Mouse (Mus musculus) layer of hippocampus, postnatal 25 days (tissue): ENCODE measurements around the gene Foxd2. TPM values are rescaled to one million over a fixed set of nuclear protein-coding genes. Genes with fewer than 3 reads are reported as not detected.

Source experiments
- DNase-seq, 2 experiments: peaks; one replicate each; pipeline ENCODE4 v3.0.0; 2022; ENCODE audit warnings: mixed read lengths in 2 of 2, low spot score in 1 of 2; ENCODE audit errors: extremely low spot score in 1 of 2
- total RNA-seq, 2 experiments: library from RNA; stranded (reverse); gene quantifications; 2 replicates each; pipeline ENCODE4 v1.2.3; 2021

Foxd2 gene
- total RNA-seq, 2 experiments from 2014 or later, result 0.17 to 0.35 TPM

DNA sequence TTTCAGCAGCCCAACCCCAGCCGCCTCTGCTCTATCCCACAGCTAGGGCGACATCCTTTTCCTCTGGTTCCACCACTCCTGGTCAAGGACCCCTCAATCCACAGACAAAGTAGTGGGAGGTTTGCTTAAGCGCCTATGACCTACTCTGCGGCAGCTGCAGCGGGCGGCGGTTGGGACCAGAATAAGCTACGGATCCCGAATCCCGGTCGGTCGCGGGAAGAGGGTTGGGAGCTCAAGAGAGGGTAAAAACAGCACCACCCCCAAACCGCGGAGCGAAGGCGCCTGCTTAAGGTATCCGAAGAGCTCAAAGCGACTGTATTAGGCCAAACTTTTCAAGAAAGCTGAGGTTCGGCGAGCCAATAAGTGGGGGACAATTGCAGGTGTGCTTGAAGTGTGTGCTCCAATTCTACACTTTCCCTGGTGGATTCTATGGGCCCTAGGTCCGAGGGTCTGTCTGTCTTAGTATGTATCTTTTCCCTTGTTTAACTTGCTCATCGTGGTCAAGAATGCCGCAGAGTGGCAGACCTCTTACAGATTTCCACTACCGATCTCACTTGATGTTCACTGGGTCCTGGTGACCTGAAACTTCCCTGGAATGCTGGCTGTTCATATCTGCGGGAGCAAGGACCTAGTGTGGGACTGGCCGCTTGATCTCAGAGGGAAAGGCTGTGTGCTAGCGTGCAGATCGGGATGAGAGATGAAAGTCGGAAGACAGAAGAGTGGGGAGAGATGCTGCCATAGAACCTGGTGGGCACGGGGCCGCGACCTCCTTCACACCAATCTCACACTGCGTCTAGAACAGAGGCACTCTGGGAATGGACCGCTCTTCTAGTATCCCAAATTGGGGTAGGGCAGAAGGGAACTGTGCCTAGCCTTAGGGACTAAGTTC is 4.3 kb upstream of the Foxd2 start:
- no peak for DNase-seq

DNA sequence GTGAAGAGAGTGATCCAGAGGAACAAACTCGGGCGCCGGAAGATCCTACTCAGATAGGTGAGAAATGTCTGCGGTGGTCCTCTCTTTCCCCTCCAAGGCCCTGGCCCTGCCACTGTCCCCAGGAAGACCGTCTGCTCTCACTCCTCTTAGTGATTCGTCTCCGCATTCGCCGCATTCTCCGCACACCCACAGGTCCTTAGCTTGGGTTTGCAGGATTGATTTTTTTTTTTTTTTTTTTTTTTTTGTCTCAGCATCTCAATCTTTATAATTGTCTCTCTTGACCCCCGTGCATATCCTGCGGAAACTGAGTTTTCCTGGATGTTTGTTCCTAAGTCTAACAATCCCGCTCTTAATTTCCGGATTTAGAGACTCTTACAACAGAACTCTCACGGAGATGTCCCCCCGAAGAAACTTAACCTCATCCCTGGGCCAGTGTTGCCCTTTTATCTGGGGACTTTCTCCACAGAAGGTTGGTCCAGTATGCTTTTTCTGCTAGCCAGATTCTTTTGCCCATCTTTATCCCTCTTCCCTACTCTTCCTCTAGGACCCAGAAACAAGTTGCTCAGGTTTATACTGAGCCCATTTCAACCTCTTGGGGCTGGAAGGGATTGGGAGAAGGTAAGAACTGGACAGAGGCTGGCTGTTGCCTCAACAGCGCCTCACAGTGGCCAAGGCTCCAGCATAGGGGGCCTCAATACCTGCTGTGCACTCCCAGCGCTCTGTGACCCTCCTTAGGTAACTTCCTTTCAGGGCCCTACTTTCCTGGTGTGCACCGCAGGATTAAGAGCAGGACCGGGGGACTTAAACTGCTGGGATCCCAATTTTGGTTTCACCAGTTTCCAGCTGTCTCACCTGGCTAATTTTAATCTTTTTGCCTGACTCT is 1.2 kb upstream of the Foxd2 start:
- DNase-seq, result no peak

DNA sequence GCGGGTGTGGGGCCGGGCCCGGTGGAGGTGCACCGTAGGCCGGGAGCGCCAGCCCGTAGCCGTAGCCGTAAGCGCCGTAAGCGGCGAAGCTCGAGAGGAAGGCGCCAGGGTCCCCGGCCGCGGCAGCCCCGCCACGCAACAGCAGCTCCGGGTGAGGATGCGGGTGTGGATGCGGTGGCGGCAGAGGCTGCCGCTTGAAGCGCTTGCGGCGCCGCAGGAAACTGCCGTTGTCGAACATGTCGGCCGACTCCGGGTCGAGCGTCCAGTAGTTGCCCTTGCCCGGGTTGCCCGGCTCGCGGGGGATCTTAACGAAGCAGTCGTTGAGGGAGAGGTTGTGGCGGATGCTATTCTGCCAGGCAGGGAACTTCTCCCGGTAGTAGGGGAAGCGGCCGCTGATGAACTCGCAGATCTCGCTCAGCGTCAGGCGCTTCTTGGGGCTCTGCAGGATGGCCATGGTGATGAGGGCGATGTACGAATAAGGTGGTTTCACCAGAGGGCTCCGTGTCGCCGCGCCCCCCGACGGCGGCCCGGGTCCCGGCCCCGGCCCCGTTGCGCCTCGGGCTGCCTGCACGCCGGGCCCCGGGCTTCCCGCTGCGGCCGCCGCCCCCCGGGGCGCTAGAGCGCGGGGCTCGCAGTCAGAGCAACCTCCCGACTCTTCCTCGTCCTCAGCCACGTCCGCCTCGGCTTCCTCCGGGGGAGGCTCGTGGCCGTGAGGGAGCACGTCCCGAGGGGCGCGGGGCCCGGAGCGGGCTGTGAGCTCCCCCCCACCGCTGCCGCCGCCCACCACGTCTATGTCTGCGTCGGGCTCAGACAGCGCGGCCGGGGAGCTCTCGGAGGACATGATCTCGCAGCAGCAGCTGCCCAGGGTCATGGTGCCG is 483 bp downstream of the Foxd2 start:
- DNase-seq, result no peak

DNA sequence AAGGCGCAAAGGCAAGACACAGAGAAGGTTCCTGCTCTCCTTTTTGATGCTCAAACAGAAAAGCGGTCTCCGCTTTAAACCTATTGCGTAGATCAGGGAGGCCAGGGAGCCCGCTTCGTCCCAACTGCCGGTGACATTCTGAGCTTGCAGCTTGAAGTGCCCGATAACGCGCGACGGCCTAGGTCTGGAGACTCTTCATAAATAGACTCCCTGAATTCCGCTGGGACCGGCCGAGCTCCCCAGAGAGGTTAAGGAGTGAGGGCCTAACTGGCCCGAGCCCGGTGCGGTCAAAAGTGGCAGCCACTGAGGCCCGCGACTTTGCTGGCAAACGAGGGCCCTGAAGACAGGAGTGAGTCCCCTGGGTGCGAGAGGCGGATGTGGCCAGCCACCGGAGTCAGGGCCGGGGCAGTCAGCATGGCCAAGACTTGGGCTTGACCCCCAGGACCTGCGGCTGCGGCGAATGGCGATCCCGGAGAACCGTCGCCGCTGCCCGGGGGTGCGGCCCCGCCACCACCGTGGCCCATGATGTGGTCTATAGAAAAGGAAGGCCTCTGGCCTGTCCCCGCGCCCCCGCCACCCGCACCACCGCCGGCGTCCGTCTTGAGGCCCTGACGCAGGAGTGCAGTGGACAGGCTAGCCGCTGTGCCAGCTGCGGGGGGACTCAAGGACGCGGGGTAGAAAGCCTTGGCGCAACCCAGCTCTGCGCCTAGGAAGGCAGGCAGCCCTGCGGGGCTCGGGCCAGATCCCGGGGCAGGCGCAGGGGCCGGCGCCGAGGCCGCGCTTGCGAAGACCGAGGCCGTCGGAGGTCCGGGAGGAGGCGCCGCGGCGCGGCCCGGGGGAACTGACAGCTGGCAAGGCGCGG is 1.4 kb downstream of the Foxd2 start:
- DNase-seq, result no peak

DNA sequence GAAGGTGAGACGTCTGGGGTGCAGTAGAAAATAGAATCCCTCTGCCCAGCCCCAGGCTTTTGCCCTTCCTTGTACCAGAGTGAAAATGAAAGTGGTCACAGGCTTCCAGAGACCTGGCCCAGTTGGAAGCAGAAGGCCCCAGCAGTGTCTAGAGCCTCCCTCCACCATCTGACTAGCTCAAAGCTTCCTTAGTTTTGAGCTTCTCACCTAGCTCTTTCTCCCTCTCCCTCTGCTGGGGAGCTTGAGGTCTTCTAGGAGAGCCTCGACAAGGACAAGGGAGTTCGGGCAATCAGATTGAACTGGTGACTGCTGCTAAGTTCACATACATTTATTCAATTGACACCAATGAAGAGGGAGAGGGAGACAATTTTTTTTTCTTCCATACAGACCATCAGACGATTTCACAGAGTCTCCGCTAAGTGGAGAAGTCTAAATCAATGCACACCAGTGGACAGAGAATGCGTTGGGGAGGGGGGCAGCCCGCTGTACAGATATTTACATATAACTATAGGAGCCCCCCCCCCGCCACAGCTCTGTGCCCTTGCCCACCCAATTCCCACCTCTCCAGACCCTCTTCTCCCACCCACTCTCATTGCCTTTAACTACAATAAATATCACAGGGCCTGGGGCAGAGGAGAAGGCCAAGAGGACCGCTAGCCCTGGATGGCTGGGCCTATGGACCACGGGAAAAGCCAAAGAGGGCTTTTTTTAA is 2.5 kb downstream of the Foxd2 start:
- DNase-seq, result no peak

GRCm38 (mm10) chr4:114905501-114905900 is 3.2 kb downstream of the Foxd2 start:
- no peak for DNase-seq

GRCm38 (mm10) chr4:114903422-114903782 is 5.3 kb downstream of the Foxd2 start:
- no peak for DNase-seq

DNA sequence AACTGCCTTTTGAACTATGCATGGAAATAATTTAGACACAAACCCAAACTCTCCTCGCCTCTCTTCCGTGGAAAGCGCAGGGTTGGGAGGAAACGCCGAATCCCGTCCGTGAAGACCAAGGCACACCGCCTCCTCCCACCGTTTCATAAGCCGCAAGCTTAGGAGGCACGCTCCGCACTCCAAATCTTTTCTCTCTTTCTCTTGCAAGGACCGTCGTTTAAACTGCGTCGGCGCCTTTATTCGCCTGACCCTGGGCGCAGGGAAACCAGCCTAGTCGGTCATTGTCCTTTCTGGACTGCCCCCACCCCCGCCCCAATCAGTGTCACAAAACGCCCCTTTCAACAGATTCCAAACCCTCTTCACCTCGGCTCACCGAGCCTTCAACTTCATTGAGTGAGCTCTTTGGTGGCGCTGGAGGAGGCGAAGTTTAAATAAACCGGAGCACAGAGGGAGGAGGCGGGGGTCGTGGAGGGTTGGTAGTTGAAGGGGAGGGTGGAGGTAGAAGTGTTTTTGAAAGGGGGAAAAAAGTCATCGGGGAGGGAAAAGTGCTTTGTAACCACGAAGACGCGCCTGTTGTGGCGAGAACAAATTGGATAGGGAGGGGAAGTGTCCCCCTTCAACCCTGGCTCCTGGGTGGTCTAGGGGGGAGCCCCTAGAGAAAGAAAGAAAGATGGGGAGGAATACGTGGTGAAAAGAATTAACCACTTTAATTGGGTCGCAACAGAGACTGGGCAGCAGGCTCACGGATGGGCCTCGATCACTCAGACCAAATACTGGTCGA is 5.8 kb downstream of the Foxd2 start:
- DNase-seq, result no peak

- no peak for DNase-seq
These were observed 6.9 kb downstream of the Foxd2 start for GRCm38 (mm10) chr4:114901643-114902351.

- no peak for DNase-seq
These were observed 7.6 kb downstream of the Foxd2 start for GRCm38 (mm10) chr4:114900866-114901642.

DNA sequence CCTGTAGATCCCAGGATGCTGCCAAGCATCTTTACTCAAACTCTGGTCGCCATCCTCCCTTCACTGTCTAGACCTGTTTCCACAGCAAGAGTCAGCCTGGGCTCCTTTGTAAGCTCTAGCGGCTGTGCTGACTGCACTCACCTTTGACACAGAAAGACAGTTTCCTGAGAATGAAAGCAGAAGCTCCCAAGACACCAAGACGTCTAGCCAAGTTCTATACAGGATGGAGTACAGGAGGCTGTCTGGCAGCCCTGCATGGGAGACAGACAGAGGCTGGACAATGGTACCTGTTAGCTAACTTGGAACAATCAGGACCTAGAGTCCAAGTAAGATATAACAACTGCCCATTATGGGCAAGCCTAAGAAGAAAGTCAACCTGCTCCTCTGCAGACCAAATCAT is 8.8 kb downstream of the Foxd2 start:
- DNase-seq, result no peak

- DNase-seq, result no peak
These were observed 10.8 kb downstream of the Foxd2 start for GRCm38 (mm10) chr4:114897853-114898252.

GRCm38 (mm10) chr4:114882232-114882631 is 26.4 kb downstream of the Foxd2 start:
- DNase-seq, result no peak

- DNase-seq, result no peak
These were observed 32.2 kb downstream of the Foxd2 start for GRCm38 (mm10) chr4:114876441-114876972.

GRCm38 (mm10) chr4:114869765-114870490 is 38.7 kb downstream of the Foxd2 start:
- no peak for DNase-seq

- no peak for DNase-seq
These were observed 45.5 kb downstream of the Foxd2 start for GRCm38 (mm10) chr4:114863166-114863565.
